ENCODE assay signal across 11 mouse cellular contexts in genomic region chr2:25094785-25095108, GRCm38 (mm10). TPM values are rescaled to one million over a fixed set of nuclear protein-coding genes. Genes with fewer than 3 reads are reported as not detected.
DNase-seq lines count a peak whose midpoint lies in the region; ATAC-seq and TF ChIP-seq lines count a peak whose summit lies in the region.
"Had no signal": no experiment of that assay in that cellular context is flagged by ENCODE, and none has a peak within 500 bp of the region (broad histone marks: within the 10 kb centered on the region; RNA-seq: fewer than 3 reads in every experiment).

No protein-coding gene starts in this region.

- H3K36me3 ChIP-seq in forebrain, embryonic 10.5 days (replicated peaks) = no peaks in the 10 kb centered on the region
- H3K36me3 ChIP-seq in forebrain, embryonic 13.5 days (ENCODE audit: poor library complexity, severe bottlenecking) = no peaks in the 10 kb centered on the region
- no peaks in the 10 kb centered on the region for H3K36me3 ChIP-seq in lung, embryonic 14.5 days (ENCODE audit: insufficient read depth)
- H3K36me3 ChIP-seq in intestine, embryonic 16.5 days (ENCODE audit: control insufficient read depth, insufficient read depth, low read length) = no peaks in the 10 kb centered on the region
- H3K36me3 ChIP-seq in neural tube, embryonic 15.5 days = no peaks in the 10 kb centered on the region

- no peak overlapping the region for H3K9ac ChIP-seq in forebrain, embryonic 13.5 days
- 0 out of 2 replicates have a peak overlapping the region, but pooled peaks have one; percentile 3 for H3K9ac ChIP-seq in lung, embryonic 14.5 days
- H3K9ac ChIP-seq in intestine, embryonic 16.5 days (ENCODE audit: low read depth, low read length) = peak overlapping the region; percentile 55
- H3K9ac ChIP-seq in neural tube, embryonic 15.5 days (replicated peaks) = no peak overlapping the region

- TF ChIP-seq CTCF in lung, embryonic 14.5 days (IDR thresholded peaks at IDR 0.05; ENCODE audit: low read depth) = no peak

- peak overlapping the region; percentile 35 for H3K4me3 ChIP-seq in forebrain, embryonic 10.5 days
- no peak overlapping the region for H3K4me3 ChIP-seq in forebrain, embryonic 13.5 days
- H3K4me3 ChIP-seq in lung, embryonic 14.5 days (ENCODE audit: low read depth, low read length) = peak overlapping the region; percentile 14; the same call in 1 of the 2 replicates
- peak overlapping the region; percentile 39 for H3K4me3 ChIP-seq in intestine, embryonic 16.5 days (ENCODE audit: low read length)
- no peak overlapping the region for H3K4me3 ChIP-seq in neural tube, embryonic 15.5 days (replicated peaks)
- H3K4me3 ChIP-seq: myocyte had no signal

- H3K9me3 ChIP-seq in forebrain, embryonic 10.5 days = no peaks in the 10 kb centered on the region
- H3K9me3 ChIP-seq in forebrain, embryonic 13.5 days (replicated peaks) = no peaks in the 10 kb centered on the region
- no peaks in the 10 kb centered on the region for H3K9me3 ChIP-seq in lung, embryonic 14.5 days (ENCODE audit: low read depth, low read length)
- H3K9me3 ChIP-seq in intestine, embryonic 16.5 days (ENCODE audit: control insufficient read depth, low read length) = no peaks in the 10 kb centered on the region
- H3K9me3 ChIP-seq in neural tube, embryonic 15.5 days (replicated peaks) = no peaks in the 10 kb centered on the region

- H3K27ac ChIP-seq in forebrain, embryonic 10.5 days = peak overlapping the region; percentile 40; the same call in 1 of the 2 replicates
- H3K27ac ChIP-seq in forebrain, embryonic 13.5 days = no peak overlapping the region
- no peak overlapping the region for H3K27ac ChIP-seq in lung, embryonic 14.5 days (ENCODE audit: low read depth)
- peak overlapping the region; percentile 49; the same call in 1 of the 2 replicates for H3K27ac ChIP-seq in intestine, embryonic 16.5 days (ENCODE audit: low read length)
- no peak overlapping the region for H3K27ac ChIP-seq in neural tube, embryonic 15.5 days (replicated peaks)

- no peak for ATAC-seq in forebrain, embryonic 13.5 days
- peak; percentile 45 for ATAC-seq in lung, embryonic 14.5 days (ENCODE audit: insufficient read depth)
- peak; percentile 40 for ATAC-seq in intestine, embryonic 16.5 days
- ATAC-seq in neural tube, embryonic 15.5 days (ENCODE audit: low FRiP score) = no peak

- peaks cover 26% of the 10 kb centered on the region for H3K4me1 ChIP-seq in forebrain, embryonic 10.5 days
- peaks cover 10% of the 10 kb centered on the region for H3K4me1 ChIP-seq in forebrain, embryonic 13.5 days
- no peaks in the 10 kb centered on the region for H3K4me1 ChIP-seq in lung, embryonic 14.5 days (ENCODE audit: insufficient read depth)
- H3K4me1 ChIP-seq in intestine, embryonic 16.5 days (ENCODE audit: control insufficient read depth, insufficient read depth, low read length) = peaks cover 10% of the 10 kb centered on the region; the same call in 1 of the 2 replicates
- H3K4me1 ChIP-seq in neural tube, embryonic 15.5 days = no peaks in the 10 kb centered on the region

- no peak for DNase-seq in forebrain, embryonic 10.5 days (ENCODE audit: extremely low spot score, low spot score)
- DNase-seq in lung, embryonic 14.5 days = no peak
- no peak for DNase-seq in lung, adult 18-20 months
- no peak for DNase-seq in urinary bladder, adult 18-20 months (ENCODE audit: low spot score in 2 of 2)
- no peak for DNase-seq in right cerebral cortex, postnatal 4 days
- DNase-seq: heart, postnatal 10 days; spleen, adult 18-20 months had no signal

- 41% methylated on average over 17 of the region's 17 CpGs for WGBS in forebrain, embryonic 10.5 days
- 44% methylated on average over 17 of the region's 17 CpGs for WGBS in forebrain, embryonic 13.5 days
- 38% methylated on average over 17 of the region's 17 CpGs for WGBS in lung, embryonic 14.5 days
- WGBS in intestine, embryonic 16.5 days = 26% methylated on average over 17 of the region's 17 CpGs
- WGBS in neural tube, embryonic 15.5 days = 48% methylated on average over 17 of the region's 17 CpGs

- no peak overlapping the region for H3K4me2 ChIP-seq in forebrain, embryonic 13.5 days
- peak overlapping the region; percentile 49 for H3K4me2 ChIP-seq in lung, embryonic 14.5 days
- peak overlapping the region; percentile 49 for H3K4me2 ChIP-seq in intestine, embryonic 16.5 days (ENCODE audit: low read depth, low read length)
- 0 out of 2 replicates have a peak overlapping the region, but pooled peaks have one; percentile 3 for H3K4me2 ChIP-seq in neural tube, embryonic 15.5 days

- H3K27me3 ChIP-seq in forebrain, embryonic 10.5 days (ENCODE audit: poor library complexity, severe bottlenecking) = peaks cover 58% of the 10 kb centered on the region
- H3K27me3 ChIP-seq in forebrain, embryonic 13.5 days = peaks cover 8% of the 10 kb centered on the region
- H3K27me3 ChIP-seq in lung, embryonic 14.5 days (ENCODE audit: insufficient read depth, low read length) = 0 out of 2 replicates have a peak, but pooled peaks cover 7% of the 10 kb centered on the region
- H3K27me3 ChIP-seq in intestine, embryonic 16.5 days (replicated peaks; ENCODE audit: control insufficient read depth, insufficient read depth, low read length) = no peaks in the 10 kb centered on the region
- H3K27me3 ChIP-seq in neural tube, embryonic 15.5 days (replicated peaks) = peaks cover 7% of the 10 kb centered on the region

RNA-seq across cellular contexts. Expression of gene Noxa1, which starts 0.2 kb away (rescaled TPM):
- 0.26 and 0.29 TPM in 2 replicates for polyA plus RNA-seq in forebrain, embryonic 10.5 days (2016; fragmentation: Nextera tagmentation; extraction: Ambion mirVana)
- polyA plus RNA-seq in forebrain, embryonic 13.5 days (2015; fragmentation: Nextera tagmentation; extraction: Ambion mirVana) = not detected in 2 replicates
- 0.41 and 0.68 TPM in 2 replicates for polyA plus RNA-seq in lung, embryonic 14.5 days (2014; fragmentation: Nextera tagmentation; extraction: Ambion mirVana)
- 6.5 and 7.9 TPM in 2 replicates for polyA plus RNA-seq in intestine, embryonic 16.5 days (2015; fragmentation: Nextera tagmentation; extraction: Ambion mirVana)
- polyA plus RNA-seq in neural tube, embryonic 15.5 days (2015; fragmentation: Nextera tagmentation; extraction: Ambion mirVana) = 0.52 TPM in 1 of 2 replicates, not detected in the other
- polyA plus RNA-seq: myocyte had no signal

RNA-seq across cellular contexts. Expression of gene Entpd8, which starts 14.6 kb away (rescaled TPM):
- polyA plus RNA-seq in forebrain, embryonic 10.5 days (2016; fragmentation: Nextera tagmentation; extraction: Ambion mirVana) = not detected in 2 replicates
- not detected in 2 replicates for polyA plus RNA-seq in forebrain, embryonic 13.5 days (2015; fragmentation: Nextera tagmentation; extraction: Ambion mirVana)
- not detected in 2 replicates for polyA plus RNA-seq in lung, embryonic 14.5 days (2014; fragmentation: Nextera tagmentation; extraction: Ambion mirVana)
- 14.3 and 16.7 TPM in 2 replicates for polyA plus RNA-seq in intestine, embryonic 16.5 days (2015; fragmentation: Nextera tagmentation; extraction: Ambion mirVana)
- 0.43 TPM in 1 of 2 replicates, not detected in the other for polyA plus RNA-seq in neural tube, embryonic 15.5 days (2015; fragmentation: Nextera tagmentation; extraction: Ambion mirVana)
- polyA plus RNA-seq: myocyte had no signal

RNA-seq across cellular contexts. Expression of gene Nsmf, which starts 40.6 kb away (rescaled TPM):
- polyA plus RNA-seq in forebrain, embryonic 10.5 days (2016; fragmentation: Nextera tagmentation; extraction: Ambion mirVana) = 62.7 and 64.7 TPM in 2 replicates
- 125 and 129 TPM in 2 replicates for polyA plus RNA-seq in forebrain, embryonic 13.5 days (2015; fragmentation: Nextera tagmentation; extraction: Ambion mirVana)
- 59.9 and 67.8 TPM in 2 replicates for polyA plus RNA-seq in lung, embryonic 14.5 days (2014; fragmentation: Nextera tagmentation; extraction: Ambion mirVana)
- 39.1 and 45.5 TPM in 2 replicates for polyA plus RNA-seq in intestine, embryonic 16.5 days (2015; fragmentation: Nextera tagmentation; extraction: Ambion mirVana)
- 149 and 173 TPM in 2 replicates for polyA plus RNA-seq in neural tube, embryonic 15.5 days (2015; fragmentation: Nextera tagmentation; extraction: Ambion mirVana)

Comparison
In these comparisons a context has a peak if more than half of its experiments do, and no peak if none do; other contexts are left out.
1. H3K27ac ChIP-seq: peak in forebrain, embryonic 10.5 days (single experiment) and intestine, embryonic 16.5 days (single experiment); none in forebrain, embryonic 13.5 days (single experiment), lung, embryonic 14.5 days (single experiment) and neural tube, embryonic 15.5 days (single experiment).
2. H3K4me3 ChIP-seq: peak in forebrain, embryonic 10.5 days (single experiment), lung, embryonic 14.5 days (single experiment) and intestine, embryonic 16.5 days (single experiment); none in forebrain, embryonic 13.5 days (single experiment) and neural tube, embryonic 15.5 days (single experiment).
3. ATAC-seq: peak in lung, embryonic 14.5 days (single experiment) and intestine, embryonic 16.5 days (single experiment); none in forebrain, embryonic 13.5 days (single experiment) and neural tube, embryonic 15.5 days (single experiment).
4. H3K9ac ChIP-seq: peak in lung, embryonic 14.5 days (single experiment) and intestine, embryonic 16.5 days (single experiment); none in forebrain, embryonic 13.5 days (single experiment) and neural tube, embryonic 15.5 days (single experiment).
5. RNA of gene Entpd8, which starts 14.6 kb away (polyA plus RNA-seq): 14.3 to 16.7 TPM in intestine, embryonic 16.5 days; not detected in forebrain, embryonic 10.5 days, not detected in forebrain, embryonic 13.5 days, not detected in lung, embryonic 14.5 days and 0.43 TPM in neural tube, embryonic 15.5 days; every median in the first group is over 10 times any median in the second.